Mouse (Mus musculus): Measurements from ENCODE around the gene Fgf7.

Fgf7 gene

DNA sequence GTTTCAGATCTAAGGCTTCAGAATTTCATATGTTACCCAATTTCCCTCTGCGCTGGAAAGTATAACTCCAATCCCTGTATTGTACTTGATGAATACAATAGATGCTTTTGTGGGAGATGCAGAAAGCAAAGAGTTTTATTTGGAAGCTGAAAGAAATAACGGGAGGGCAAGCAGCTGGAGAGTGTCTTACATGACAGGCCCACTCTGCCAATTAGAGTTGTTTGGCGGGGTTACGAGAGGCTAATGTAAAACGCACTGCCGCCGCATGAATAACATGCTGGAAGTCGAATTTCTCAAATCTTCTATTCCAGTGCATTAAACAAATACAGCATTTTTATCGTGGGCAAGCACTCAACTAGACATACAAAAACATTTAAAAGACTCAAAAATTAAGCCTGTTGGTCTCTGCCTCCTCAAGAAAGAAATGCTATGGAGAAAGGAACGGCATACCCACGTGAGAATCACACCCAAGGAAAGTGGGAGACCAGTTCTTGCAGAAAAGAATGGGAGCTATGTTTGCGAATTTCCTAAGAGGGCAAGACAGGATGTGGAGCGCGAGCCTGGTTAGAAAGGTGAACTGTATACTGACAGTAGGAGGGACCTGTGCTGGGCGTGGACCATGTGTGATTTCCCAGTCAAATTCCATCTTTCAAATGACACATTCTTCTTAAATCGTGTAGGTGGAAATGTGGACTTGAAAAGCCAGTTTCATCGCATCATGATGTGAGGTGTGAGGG is 26.7 kb downstream of the Fgf7 start:
- peak; percentile 60 for DNase-seq

GRCm38 (mm10) chr2:126062876-126063275 is 28.4 kb downstream of the Fgf7 start:
- DNase-seq, result no peak

DNA sequence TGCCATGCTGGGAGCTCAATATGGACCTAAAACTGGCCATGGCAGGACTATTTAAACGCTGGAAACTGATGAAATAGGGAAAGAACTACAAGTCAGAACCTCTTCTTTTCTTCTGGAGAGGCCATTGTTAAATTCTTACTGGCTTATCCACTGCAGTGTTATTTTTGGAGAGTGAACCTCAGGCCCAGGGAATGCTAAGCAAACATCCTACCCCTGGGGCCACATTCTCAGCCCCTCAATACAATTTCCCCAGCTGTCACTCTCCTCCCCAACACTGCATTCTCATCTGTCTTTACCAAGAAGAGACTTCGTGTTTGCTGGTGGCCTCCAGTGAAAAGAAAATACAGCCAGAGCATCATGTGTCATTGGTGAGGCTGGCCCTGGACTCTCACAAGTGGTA is 30.4 kb downstream of the Fgf7 start:
- DNase-seq, result no peak

GRCm38 (mm10) chr2:126065303-126065856 is 30.9 kb downstream of the Fgf7 start:
- DNase-seq, result no peak

GRCm38 (mm10) chr2:126069740-126070139 is 35.3 kb downstream of the Fgf7 start:
- no peak for DNase-seq

GRCm38 (mm10) chr2:126073744-126074143 is 39.3 kb downstream of the Fgf7 start:
- DNase-seq, result no peak

DNA sequence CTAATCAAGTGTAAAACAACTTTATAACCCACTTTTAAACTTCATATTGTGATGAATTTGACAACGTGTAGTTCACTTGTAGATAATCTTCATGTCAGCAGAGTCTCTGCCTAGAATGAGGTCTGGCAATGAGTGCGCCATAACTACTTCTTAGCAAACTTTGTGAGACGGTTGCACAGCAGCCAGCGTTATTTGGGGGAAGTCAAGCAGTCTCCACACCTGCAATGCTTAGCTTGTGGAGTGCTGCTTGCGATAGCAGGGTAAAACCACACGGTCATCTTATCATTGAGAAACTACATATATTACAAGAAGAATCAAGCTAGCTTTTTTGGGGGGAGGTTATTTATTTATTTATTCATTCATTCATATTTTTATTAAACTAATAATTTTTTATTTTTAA is 42.0 kb downstream of the Fgf7 start:
- no peak for DNase-seq

DNA sequence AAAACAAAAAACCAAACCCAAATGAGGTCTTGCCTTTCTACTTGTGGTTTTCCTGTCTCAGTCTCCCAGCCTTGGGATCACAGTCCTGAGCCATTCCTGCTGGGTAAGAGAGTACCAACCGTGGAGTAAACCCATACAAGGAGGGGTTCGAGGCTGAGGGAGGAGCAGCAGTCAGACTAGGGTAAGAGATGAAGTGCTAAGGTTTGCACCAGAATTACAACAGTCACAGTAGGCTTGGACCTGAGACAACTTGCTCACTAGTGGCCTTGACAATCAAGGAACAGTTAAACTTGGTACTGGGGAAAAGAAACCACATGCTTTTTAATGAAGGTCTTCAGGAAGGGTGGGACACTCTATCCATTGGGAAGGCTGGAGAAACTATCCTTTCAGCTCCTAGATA is 44.6 kb downstream of the Fgf7 start:
- no peak for DNase-seq

- no peak for DNase-seq
These were observed 49.9 kb downstream of the Fgf7 start for GRCm38 (mm10) chr2:126084326-126084725.

DNA sequence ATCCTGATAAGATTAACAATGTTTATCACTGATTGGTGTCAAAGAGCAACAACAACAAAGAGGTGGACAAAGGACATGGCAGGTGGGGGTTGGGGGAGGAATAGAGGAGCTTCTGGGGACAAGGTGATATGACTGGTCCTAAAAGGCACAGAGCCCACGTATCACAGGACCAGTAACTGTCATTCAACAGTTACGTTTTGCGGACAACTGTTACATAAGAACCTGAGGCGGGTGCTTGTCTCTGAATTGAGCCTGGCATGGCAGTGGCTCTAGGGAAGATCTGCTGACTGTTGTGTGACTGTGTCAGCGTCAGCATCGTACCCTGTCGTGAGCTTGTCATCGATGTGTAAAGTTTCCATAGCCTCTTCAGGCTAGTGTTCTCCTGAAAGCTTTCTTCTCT is 51.7 kb downstream of the Fgf7 start:
- DNase-seq, result no peak

DNA sequence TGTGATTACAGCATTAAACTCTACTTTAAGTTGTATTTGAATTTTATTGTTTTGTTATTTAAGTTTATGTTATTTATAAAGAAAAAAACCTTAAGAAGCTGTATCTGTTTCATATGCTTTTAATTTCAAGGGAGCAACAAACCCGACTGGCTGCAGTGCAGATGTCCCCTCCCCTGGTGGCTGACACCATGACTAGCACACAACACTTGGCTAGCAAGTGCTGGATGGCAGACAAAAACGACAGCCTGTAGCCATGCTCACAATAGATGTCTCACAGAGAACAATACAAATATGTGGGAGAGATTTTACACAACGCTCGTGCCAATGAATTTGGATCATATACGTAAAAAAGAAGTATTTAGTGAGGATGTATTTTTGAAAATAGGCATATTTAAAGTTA is 56.0 kb downstream of the Fgf7 start:
- DNase-seq, result no peak

DNA sequence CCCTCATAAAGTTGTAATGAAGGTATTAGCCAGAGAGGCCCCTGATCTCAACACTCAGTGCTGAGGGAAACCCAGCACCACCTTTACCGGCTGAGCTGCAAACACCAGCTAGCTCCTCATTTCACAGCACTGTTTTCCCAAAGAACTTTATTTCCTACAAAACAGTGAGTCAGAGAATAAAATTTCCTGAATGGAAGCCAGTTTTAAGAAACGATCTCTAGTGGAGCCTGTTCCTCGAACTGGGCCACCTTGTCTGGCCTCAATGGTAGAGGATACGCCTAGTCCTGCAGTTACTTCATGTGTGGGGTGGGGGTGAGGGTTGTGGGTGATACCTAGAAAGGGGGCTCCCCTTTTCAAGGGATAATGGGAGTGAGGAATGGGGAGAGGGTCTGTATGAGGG is 60.2 kb downstream of the Fgf7 start:
- DNase-seq, result no peak

Measured in kidney, postnatal 10 days (tissue).